Mouse (Mus musculus) neural tube, embryonic 15.5 days (tissue): ENCODE results near the gene Uox. TPM values are rescaled to one million over a fixed set of nuclear protein-coding genes. Genes with fewer than 3 reads are reported as not detected.
A peak's percentile ranks its signal among the peaks of the same experiment; 100 is the strongest.

ENCODE experiments used
- ATAC-seq: fragments of 200-750 bp; cut with Nextera tagmentation; 2 replicates; pipeline ENCODE4 v1.8.0; 2017; ENCODE audit warnings: mild to moderate bottlenecking, moderate TSS enrichment, moderate library complexity; ENCODE audit not compliant: low FRiP score
- H3K27ac ChIP-seq: fragments of 300-500 bp; sonication (generic); replicated peaks from 2 replicates; pipeline ENCODE4 v1.5.1; 2015; ENCODE audit warnings: mild to moderate bottlenecking, inconsistent platforms
- H3K27me3 ChIP-seq: fragments of 300-500 bp; sonication (generic); replicated peaks from 2 replicates; pipeline ENCODE4 v1.6.1; 2015; ENCODE audit warnings: inconsistent platforms
- H3K36me3 ChIP-seq: fragments of 300-500 bp; sonication (generic); 2 replicates; pipeline ENCODE4 v1.6.1; 2015; ENCODE audit warnings: inconsistent platforms
- H3K4me1 ChIP-seq: fragments of 300-500 bp; sonication (generic); 2 replicates; pipeline ENCODE4 v1.6.1; 2015; ENCODE audit warnings: inconsistent platforms
- H3K4me2 ChIP-seq: fragments of 300-500 bp; sonication (generic); 2 replicates; pipeline ENCODE4 v1.6.1; 2015; ENCODE audit warnings: inconsistent platforms, mild to moderate bottlenecking, moderate library complexity
- H3K4me3 ChIP-seq: fragments of 300-500 bp; sonication (generic); replicated peaks from 2 replicates; pipeline ENCODE4 v1.5.1; 2015; ENCODE audit warnings: mild to moderate bottlenecking, inconsistent platforms
- H3K9ac ChIP-seq: fragments of 300-500 bp; sonication (generic); replicated peaks from 2 replicates; pipeline ENCODE4 v1.6.1; 2015; ENCODE audit warnings: mild to moderate bottlenecking, inconsistent platforms
- H3K9me3 ChIP-seq: fragments of 300-500 bp; sonication (generic); replicated peaks from 2 replicates; pipeline ENCODE4 v1.6.1; 2016; ENCODE audit warnings: inconsistent platforms
- WGBS: fragments of 180-500 bp; shearing (Covaris S2); methylation state at CpG from one replicate; pipeline ENCODE4 v1.1.7; 2015; ENCODE audit warnings: mixed read lengths; 5-methylcytosine and 5-hydroxymethylcytosine counted together
- polyA plus RNA-seq: library from polyadenylated mRNA; unstranded; fragments of >200 nt; fragmentation: Nextera tagmentation; extraction: Ambion mirVana; gene quantifications from 2 replicates; pipeline ENCODE4 v1.2.1, GENCODE M21; 2015

The Uox gene
- polyA plus RNA-seq, 1 experiment from 2014 or later = not detected

- H3K4me1 ChIP-seq = no peaks in the 10 kb centered on the region; the same call in 1 of the 2 replicates
- no peak overlapping the region for H3K9ac ChIP-seq
- H3K27ac ChIP-seq = no peak overlapping the region
- no peaks in the 10 kb centered on the region for H3K36me3 ChIP-seq
- no peaks in the 10 kb centered on the region for H3K27me3 ChIP-seq
- no peak overlapping the region for H3K4me3 ChIP-seq
- ATAC-seq = no peak
- no peaks in the 10 kb centered on the region for H3K9me3 ChIP-seq
- 34% methylated on average over 14 of the region's 14 CpGs for WGBS
- 0 out of 2 replicates have a peak overlapping the region, but pooled peaks have one; percentile 1 for H3K4me2 ChIP-seq
Observed at GRCm38 (mm10) chr3:146564268-146565064, 5.8 kb upstream of the Uox start.

GRCm38 (mm10) chr3:146565065-146565411 is 5.2 kb upstream of the Uox start:
- no peak for ATAC-seq
- Histone ChIP-seq H3K4me1 (no peaks in the 10 kb centered on the region; the same call in 1 of the 2 replicates), H3K9ac (no peak overlapping the region), H3K9me3 (no peaks in the 10 kb centered on the region), H3K27ac (no peak overlapping the region), H3K4me3 (no peak overlapping the region), H3K4me2 (no peak overlapping the region), H3K27me3 (no peaks in the 10 kb centered on the region), H3K36me3 (no peaks in the 10 kb centered on the region)
- WGBS = 92% methylated on average over 1 of the region's 1 CpGs

- no peak for ATAC-seq
- H3K27ac ChIP-seq = no peak overlapping the region
- WGBS = 81% methylated on average over 7 of the region's 7 CpGs
- no peak overlapping the region for H3K4me2 ChIP-seq
- H3K4me3 ChIP-seq = no peak overlapping the region
- H3K36me3 ChIP-seq = no peaks in the 10 kb centered on the region
- H3K9me3 ChIP-seq = no peaks in the 10 kb centered on the region
- H3K4me1 ChIP-seq = no peaks in the 10 kb centered on the region; the same call in 1 of the 2 replicates
- H3K9ac ChIP-seq = no peak overlapping the region
- H3K27me3 ChIP-seq = no peaks in the 10 kb centered on the region
Observed at GRCm38 (mm10) chr3:146567366-146567765, 2.9 kb upstream of the Uox start.

- H3K9me3 ChIP-seq = no peaks in the 10 kb centered on the region
- ATAC-seq = no peak
- no peak overlapping the region for H3K4me3 ChIP-seq
- H3K4me2 ChIP-seq = no peak overlapping the region
- H3K36me3 ChIP-seq = no peaks in the 10 kb centered on the region
- no peak overlapping the region for H3K27ac ChIP-seq
- H3K27me3 ChIP-seq = no peaks in the 10 kb centered on the region
- WGBS = 81% methylated on average over 9 of the region's 9 CpGs
- H3K9ac ChIP-seq = no peak overlapping the region
- no peaks in the 10 kb centered on the region; the same call in 1 of the 2 replicates for H3K4me1 ChIP-seq
Observed at GRCm38 (mm10) chr3:146567884-146568530, 2.2 kb upstream of the Uox start.

- no peak overlapping the region for H3K4me2 ChIP-seq
- H3K27ac ChIP-seq = no peak overlapping the region
- no peaks in the 10 kb centered on the region for H3K36me3 ChIP-seq
- ATAC-seq = no peak
- WGBS = 93% methylated on average over 3 of the region's 3 CpGs
- no peak overlapping the region for H3K9ac ChIP-seq
- H3K27me3 ChIP-seq = no peaks in the 10 kb centered on the region
- no peaks in the 10 kb centered on the region; the same call in 1 of the 2 replicates for H3K4me1 ChIP-seq
- H3K9me3 ChIP-seq = no peaks in the 10 kb centered on the region
- no peak overlapping the region for H3K4me3 ChIP-seq
Observed at GRCm38 (mm10) chr3:146569594-146569993, 632 bp upstream of the Uox start.

- Histone ChIP-seq H3K27me3 (no peaks in the 10 kb centered on the region), H3K36me3 (no peaks in the 10 kb centered on the region), H3K9ac (no peak overlapping the region), H3K9me3 (no peaks in the 10 kb centered on the region), H3K4me3 (no peak overlapping the region), H3K27ac (no peak overlapping the region), H3K4me1 (no peaks in the 10 kb centered on the region), H3K4me2 (no peak overlapping the region)
- no peak for ATAC-seq
- WGBS = 90% methylated on average over 6 of the region's 6 CpGs
Observed at GRCm38 (mm10) chr3:146570939-146571338, 713 bp downstream of the Uox start.

GRCm38 (mm10) chr3:146571341-146571740 is 1.1 kb downstream of the Uox start:
- no peak for ATAC-seq
- WGBS = 71% methylated on average over 1 of the region's 1 CpGs

GRCm38 (mm10) chr3:146577591-146577990 is 7.4 kb downstream of the Uox start:
- no peaks in the 10 kb centered on the region for H3K9me3 ChIP-seq
- WGBS = 70% methylated on average over 2 of the region's 2 CpGs
- H3K36me3 ChIP-seq = no peaks in the 10 kb centered on the region
- no peak overlapping the region for H3K27ac ChIP-seq
- H3K4me2 ChIP-seq = no peak overlapping the region
- no peak overlapping the region for H3K4me3 ChIP-seq
- ATAC-seq = no peak
- H3K4me1 ChIP-seq = no peaks in the 10 kb centered on the region
- no peaks in the 10 kb centered on the region for H3K27me3 ChIP-seq
- H3K9ac ChIP-seq = no peak overlapping the region

More at GRCm38 (mm10) chr3:146571341-146571740, 1.1 kb downstream of the Uox start:
- H3K4me3 ChIP-seq = no peak overlapping the region
- no peak overlapping the region for H3K4me2 ChIP-seq
- H3K9me3 ChIP-seq = no peaks in the 10 kb centered on the region
- no peak overlapping the region for H3K27ac ChIP-seq
- no peaks in the 10 kb centered on the region for H3K4me1 ChIP-seq
- no peak overlapping the region for H3K9ac ChIP-seq
- no peaks in the 10 kb centered on the region for H3K36me3 ChIP-seq
- H3K27me3 ChIP-seq = no peaks in the 10 kb centered on the region

- Histone ChIP-seq H3K27ac (no peak overlapping the region), H3K9ac (no peak overlapping the region), H3K4me3 (no peak overlapping the region), H3K4me2 (no peak overlapping the region), H3K36me3 (no peaks in the 10 kb centered on the region), H3K4me1 (no peaks in the 10 kb centered on the region), H3K27me3 (no peaks in the 10 kb centered on the region), H3K9me3 (no peaks in the 10 kb centered on the region)
- ATAC-seq = no peak
- WGBS = 97% methylated on average over 3 of the region's 3 CpGs
Observed at GRCm38 (mm10) chr3:146580039-146580729, 10.0 kb downstream of the Uox start.

- H3K9me3 ChIP-seq = no peaks in the 10 kb centered on the region
- no peaks in the 10 kb centered on the region for H3K36me3 ChIP-seq
- no peak overlapping the region for H3K4me3 ChIP-seq
- H3K4me1 ChIP-seq = no peaks in the 10 kb centered on the region
- ATAC-seq = no peak
- H3K9ac ChIP-seq = no peak overlapping the region
- H3K27me3 ChIP-seq = no peaks in the 10 kb centered on the region
- H3K27ac ChIP-seq = no peak overlapping the region
- no peak overlapping the region for H3K4me2 ChIP-seq
- 88% methylated on average over 4 of the region's 4 CpGs for WGBS
Observed at GRCm38 (mm10) chr3:146583478-146583877, 13.3 kb downstream of the Uox start.

- Histone ChIP-seq H3K27me3 (no peaks in the 10 kb centered on the region), H3K9ac (no peak overlapping the region), H3K27ac (no peak overlapping the region), H3K4me3 (no peak overlapping the region), H3K4me2 (no peak overlapping the region), H3K4me1 (no peaks in the 10 kb centered on the region), H3K9me3 (no peaks in the 10 kb centered on the region), H3K36me3 (no peaks in the 10 kb centered on the region)
- no peak for ATAC-seq
- WGBS = 72% methylated on average over 5 of the region's 5 CpGs
Observed at GRCm38 (mm10) chr3:146583908-146584307, 13.7 kb downstream of the Uox start.
